Mouse (Mus musculus): Measurements from ENCODE around the gene Itpr2.
"Not testable (repeated sequence)": the region's sequence is repeated elsewhere in the genome, so short reads cannot be mapped to it uniquely, and the experiment has no call there.

Itpr2 gene

DNA sequence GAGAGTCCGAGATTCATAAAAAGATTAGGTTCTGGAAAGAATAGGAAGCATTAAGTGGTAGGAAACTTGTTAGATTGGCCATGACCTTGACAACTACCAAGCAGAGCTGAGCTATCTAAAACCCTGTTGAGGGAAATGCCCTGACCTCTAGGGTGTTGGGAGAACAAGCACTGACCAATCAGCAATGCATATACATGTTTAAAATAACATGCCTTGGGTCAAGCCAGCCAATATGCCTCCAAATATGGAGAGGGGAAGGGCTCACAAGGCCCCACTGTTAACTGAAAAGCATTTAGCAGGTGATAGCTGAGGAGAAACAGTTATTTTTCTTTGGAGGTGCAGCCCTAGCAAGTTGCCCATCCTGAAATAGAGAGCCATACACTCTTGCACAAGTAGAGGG is 25.2 kb downstream of the Itpr2 start:
- in situ Hi-C loops (cut with MboI; ENCODE audit: unreplicated experiment in 2 of 2): no loop called here

DNA sequence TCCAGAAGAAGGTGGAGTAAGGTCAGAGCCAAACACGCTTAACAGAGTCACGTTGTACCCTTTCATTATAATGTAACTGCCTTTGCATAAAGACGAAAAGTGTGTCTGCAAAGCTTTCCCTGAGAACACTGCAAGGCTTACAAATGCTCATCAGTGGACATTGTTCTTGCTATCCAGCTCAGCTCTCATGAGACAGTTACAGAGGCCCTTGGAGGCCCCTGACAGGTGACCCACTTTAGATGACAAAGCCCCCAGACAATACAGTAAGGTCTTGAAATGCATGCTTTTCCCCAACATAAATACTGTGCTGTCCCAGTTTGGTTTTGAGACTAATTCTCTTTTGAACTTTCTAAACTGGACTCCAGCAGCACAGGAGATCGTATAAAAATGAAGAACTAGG is 27.9 kb downstream of the Itpr2 start:
- in situ Hi-C loops (cut with MboI; ENCODE audit: unreplicated experiment in 2 of 2): no loop called here

- in situ Hi-C loops (cut with MboI; ENCODE audit: unreplicated experiment in 2 of 2): no loop called here
Observed at GRCm38 (mm10) chr6:146473216-146473955, 28.6 kb downstream of the Itpr2 start.

DNA sequence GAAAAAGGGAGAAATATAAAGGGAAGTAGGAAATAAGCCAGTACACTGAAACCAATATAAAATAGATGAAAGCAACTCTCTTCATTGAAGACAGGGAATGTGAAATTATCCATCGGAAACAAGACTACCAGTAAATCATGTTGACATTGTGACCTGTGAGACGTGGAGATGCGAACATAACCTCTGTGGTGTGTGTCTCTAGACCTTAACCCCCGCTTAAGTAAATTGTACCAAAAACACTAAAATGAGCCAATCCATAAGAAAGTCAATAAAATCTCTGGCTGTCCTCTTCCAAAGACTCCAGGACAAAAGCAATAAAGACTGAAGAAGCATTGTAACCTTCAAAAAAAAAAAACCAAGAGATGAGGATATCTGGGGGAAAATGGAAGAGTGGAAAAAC is 31.6 kb downstream of the Itpr2 start:
- in situ Hi-C loops (cut with MboI; ENCODE audit: unreplicated experiment in 2 of 2): no loop called here

- in situ Hi-C loops (cut with MboI; ENCODE audit: unreplicated experiment in 2 of 2): no loop called here
Observed at GRCm38 (mm10) chr6:146469936-146470335, 32.1 kb downstream of the Itpr2 start.

- in situ Hi-C loops (cut with MboI; ENCODE audit: unreplicated experiment in 2 of 2): no loop called here
Observed at GRCm38 (mm10) chr6:146468361-146468760, 33.7 kb downstream of the Itpr2 start.

DNA sequence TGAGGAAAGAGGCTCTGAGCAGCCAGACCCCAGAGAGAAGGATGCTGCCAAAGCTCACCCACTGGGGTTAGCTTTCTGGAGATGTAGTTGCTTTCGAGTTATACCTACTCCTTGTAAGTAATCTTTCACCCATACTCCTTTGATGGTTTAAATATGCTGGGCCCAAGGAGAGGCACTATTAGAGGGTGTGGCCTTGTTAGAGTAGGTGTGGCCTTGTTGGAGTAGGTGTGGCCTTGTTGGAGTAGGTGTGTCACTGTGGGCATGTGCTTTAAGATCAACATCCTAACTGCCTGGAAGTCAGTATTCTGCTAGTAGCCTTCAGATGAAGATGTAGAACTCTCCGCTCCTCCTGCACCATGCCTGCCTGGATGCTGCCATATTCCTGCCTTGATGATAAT is 37.4 kb downstream of the Itpr2 start:
- in situ Hi-C loops (cut with MboI; ENCODE audit: unreplicated experiment in 2 of 2): not testable (repeated sequence)

- in situ Hi-C loops (cut with MboI; ENCODE audit: unreplicated experiment in 2 of 2): no loop called here
Observed at GRCm38 (mm10) chr6:146464014-146464644, 37.9 kb downstream of the Itpr2 start.

DNA sequence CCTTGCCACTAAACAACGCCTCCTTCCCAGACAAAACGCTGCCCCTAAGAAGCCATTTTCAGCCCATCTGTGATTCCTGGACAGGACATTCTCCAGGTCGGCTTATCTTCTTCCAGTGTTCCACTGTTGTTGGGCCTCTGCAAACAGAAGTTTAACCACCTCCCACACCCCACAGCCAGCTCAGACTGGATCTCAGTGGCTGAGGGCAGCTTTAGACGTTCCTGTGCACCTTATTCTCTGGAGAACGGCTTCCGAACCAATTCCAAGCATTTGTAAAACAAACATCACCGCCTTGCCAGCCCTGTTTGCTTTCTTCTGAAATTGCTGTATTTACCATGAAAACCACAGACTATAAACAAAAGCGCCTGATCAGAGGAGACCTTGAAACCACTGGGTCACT is 41.1 kb downstream of the Itpr2 start:
- in situ Hi-C loops (cut with MboI; ENCODE audit: unreplicated experiment in 2 of 2): no loop called here

DNA sequence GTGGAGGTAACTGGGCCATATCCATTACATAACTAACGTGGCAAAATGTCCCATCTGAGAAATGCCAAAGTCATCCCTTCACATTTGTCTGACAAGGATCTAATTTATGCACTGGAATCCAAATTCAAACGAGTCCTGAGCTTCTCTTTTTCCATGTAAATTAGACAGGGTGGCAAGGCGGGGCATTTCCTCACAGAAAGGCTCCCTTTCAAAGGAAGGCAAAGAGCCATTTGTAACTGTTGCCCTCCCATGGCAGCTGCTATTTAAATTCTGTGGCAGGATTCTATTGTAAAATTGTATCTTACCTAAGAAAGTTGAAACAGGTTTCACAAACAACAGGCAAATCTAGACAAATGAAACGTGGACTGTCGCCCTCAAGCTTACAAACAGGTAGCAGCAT is 43.6 kb downstream of the Itpr2 start:
- in situ Hi-C loops (cut with MboI; ENCODE audit: unreplicated experiment in 2 of 2): no loop called here

GRCm38 (mm10) chr6:146456741-146457140 is 45.3 kb downstream of the Itpr2 start:
- in situ Hi-C loops (cut with MboI; ENCODE audit: unreplicated experiment in 2 of 2): no loop called here

DNA sequence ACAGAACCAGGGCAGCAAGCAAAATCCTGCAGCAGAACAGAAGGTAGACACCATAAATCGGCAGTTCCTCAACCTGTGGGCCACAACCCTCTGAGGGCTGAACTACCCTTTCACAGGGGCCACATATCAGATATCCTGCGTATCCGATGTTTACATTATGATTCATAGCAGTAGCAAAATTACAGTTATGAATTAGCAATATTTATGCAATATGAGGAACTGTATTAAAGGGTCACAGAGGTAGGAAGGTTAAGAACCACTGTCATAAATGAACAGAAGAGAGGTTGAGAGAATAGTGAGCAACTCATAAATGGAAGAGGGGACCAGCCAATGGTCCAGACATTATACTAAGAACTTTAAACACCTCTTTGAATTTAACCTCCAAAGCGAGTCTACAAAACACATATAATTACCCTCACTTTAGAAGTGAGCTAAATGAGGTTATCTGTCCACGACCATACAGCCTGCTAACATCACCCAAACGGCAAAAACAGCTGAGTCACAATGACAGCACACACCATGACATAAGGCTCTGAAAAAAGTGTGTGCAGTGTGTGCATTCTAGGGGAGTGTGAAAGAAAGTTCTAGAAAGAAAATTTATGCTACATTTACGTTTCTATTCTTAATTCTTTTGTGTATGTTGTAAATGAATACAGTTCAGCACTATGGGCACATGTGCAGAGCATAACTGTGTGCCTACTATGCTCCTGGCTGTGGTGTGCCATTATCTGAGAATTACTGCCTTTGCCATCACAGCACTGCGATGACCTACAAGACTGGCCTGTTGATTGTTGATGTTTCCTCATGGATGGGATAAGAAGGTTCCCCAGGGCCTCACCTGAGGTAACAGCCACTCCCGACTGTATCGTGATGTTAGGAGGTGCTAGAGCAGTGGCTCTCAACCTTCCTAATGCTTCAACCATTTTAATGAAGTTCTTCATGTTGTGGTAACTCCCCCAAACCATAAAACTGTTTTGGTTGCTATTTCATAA is 47.2 kb downstream of the Itpr2 start:
- in situ Hi-C loops (cut with MboI; ENCODE audit: unreplicated experiment in 2 of 2): no loop called here

GRCm38 (mm10) chr6:146452474-146452873 is 49.5 kb downstream of the Itpr2 start:
- in situ Hi-C loops (cut with MboI; ENCODE audit: unreplicated experiment in 2 of 2): no loop called here

- in situ Hi-C loops (cut with MboI; ENCODE audit: unreplicated experiment in 2 of 2): no loop called here
Observed at GRCm38 (mm10) chr6:146446032-146446704, 55.9 kb downstream of the Itpr2 start.

GRCm38 (mm10) chr6:146439826-146440225 is 62.2 kb downstream of the Itpr2 start:
- in situ Hi-C loops (cut with MboI; ENCODE audit: unreplicated experiment in 2 of 2): no loop called here

DNA sequence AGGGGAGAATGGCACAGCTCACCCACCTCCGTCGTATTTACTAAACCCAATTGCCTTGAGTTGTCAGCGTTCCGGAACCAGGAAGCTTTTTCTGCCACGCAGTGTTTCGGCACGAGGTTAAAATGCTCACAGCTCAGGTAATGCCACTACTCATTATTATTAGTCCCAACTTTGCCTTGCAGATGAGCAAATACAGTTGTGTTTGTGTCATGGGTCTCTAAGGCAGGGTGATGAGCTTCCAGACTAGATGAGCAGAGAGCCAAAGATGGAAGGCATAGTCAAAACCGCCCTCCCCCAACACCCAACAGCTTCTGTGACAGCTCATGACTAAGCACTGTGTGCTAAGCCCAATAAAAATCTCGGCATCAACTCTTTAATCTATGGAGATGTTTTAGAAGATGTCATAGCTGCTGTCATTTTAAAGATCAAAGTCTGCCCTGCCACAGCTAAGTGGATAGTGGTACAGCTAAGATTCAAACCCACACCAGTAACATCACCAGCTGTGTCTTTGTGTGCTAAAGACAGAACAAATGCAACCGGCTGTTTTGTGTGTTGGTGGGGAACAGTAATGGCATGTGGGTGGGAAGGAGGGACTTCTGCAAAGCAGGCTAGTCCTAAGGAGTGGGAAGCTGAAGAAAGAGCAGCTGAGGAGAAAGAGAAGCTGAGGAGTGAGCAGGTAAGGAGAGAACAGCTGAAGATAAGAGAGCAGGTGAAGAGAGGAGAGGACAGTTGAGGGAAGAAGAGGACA is 62.8 kb downstream of the Itpr2 start:
- in situ Hi-C loops (cut with MboI; ENCODE audit: unreplicated experiment in 2 of 2): no loop called here

DNA sequence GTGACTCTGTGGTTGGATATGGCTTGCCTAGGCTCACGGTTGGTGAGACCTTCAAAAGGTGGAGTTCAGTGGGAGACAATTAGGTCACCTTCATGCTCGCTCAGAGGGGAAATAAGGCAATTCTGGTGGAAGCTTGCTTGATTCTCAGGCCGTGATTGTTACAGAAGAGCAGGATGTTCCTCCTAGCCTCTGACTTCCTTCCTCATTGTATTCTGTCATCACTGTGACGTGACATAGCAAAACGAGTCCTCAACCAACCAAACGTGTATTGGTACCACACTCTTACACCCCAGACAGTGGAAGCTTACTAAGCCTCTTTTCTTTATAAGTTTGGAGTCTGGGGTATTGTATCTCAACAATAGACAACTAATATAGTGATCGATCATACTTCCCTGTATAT is 64.0 kb downstream of the Itpr2 start:
- in situ Hi-C loops (cut with MboI; ENCODE audit: unreplicated experiment in 2 of 2): no loop called here

- in situ Hi-C loops (cut with MboI; ENCODE audit: unreplicated experiment in 2 of 2): no loop called here
Observed at GRCm38 (mm10) chr6:146436916-146437496, 65.0 kb downstream of the Itpr2 start.

- in situ Hi-C loops (cut with MboI; ENCODE audit: unreplicated experiment in 2 of 2): no loop called here
Observed at GRCm38 (mm10) chr6:146434217-146434616, 67.8 kb downstream of the Itpr2 start.

All from v-Abl transformed pro-B cells (cell line).